Mouse (Mus musculus): ENCODE measurements around the gene Mmp21. TPM values are rescaled to one million over a fixed set of nuclear protein-coding genes. Genes with fewer than 3 reads are reported as not detected.
"Not testable (repeated sequence)": the region's sequence is repeated elsewhere in the genome, so short reads cannot be mapped to it uniquely, and the experiment has no call there.

Gene Mmp21
- total RNA-seq (2017) = not detected in 2 replicates

DNA sequence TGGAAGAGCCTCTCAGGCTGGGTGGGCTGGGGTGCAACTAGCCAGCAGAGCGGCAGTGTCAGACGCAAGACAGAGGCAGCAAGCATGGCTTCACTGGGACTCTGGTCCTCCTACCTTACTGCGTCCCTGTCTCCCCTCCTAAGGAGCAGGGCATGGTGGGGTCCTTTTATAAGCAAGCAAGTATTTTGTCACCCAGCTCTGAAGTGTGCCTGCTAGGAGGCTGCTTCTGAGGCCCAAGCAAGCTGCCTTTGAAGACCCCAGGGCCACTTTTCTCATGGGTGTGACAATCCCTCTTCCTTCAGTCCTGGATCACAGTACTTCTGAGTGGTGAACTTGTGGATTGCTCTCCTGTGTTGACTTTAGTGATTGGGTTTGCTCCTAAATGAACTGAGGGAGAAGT is at the start of gene Mmp21:
Gene Mmp21, minus strand, starts transcription at position 101 of the 400 bp plus-strand sequence.
- ATAC-seq (replicated peaks in 1 of 2; ENCODE audit: insufficient read depth in 1 of 2, low FRiP score in 2 of 2, low TSS enrichment in 1 of 2, low read depth in 1 of 2, poor library complexity in 2 of 2, severe bottlenecking in 2 of 2) = no peak

DNA sequence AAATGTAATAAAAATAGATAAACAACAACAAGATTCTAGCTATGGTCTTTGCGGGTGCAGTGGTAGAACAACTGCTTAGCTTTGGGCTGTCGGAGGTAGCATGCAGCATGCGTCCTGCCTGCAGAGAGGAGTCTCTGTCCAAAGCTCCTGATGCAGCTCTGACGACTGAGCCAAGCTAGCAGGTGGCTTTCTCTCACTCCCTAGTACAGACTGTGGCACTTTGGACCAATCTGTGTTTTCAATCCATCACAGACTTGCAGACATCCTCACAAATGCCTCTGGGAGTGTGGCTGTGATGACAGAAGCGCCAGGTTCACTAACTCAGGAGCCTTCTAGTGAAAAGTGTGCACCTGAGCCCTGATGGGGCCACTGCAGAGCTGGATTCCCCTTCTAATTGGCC is 49.5 kb upstream of the Mmp21 start:
- no peak for ATAC-seq (replicated peaks in 1 of 2; ENCODE audit: insufficient read depth in 1 of 2, low FRiP score in 2 of 2, low TSS enrichment in 1 of 2, low read depth in 1 of 2, poor library complexity in 2 of 2, severe bottlenecking in 2 of 2)

DNA sequence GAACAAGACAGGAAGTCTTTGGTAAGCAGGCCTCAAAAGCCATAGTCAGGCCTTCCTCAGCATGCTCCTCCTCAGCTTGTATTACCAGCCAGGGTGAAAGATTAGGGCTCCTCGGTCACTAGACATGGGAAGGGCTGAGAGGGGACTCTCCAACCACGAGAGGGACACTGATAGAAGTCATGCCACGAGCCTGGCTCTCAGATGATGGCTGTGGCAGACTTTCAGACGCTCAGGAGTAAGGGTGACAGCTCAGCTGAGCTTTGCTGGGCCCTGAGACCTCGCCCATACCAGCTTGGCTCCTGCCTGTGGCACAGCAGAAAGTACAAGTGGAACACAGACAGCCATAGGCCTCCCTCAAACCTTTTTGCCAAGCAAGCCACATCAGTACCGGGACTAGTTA is 47.2 kb upstream of the Mmp21 start:
- ATAC-seq (replicated peaks in 1 of 2; ENCODE audit: insufficient read depth in 1 of 2, low FRiP score in 2 of 2, low TSS enrichment in 1 of 2, low read depth in 1 of 2, poor library complexity in 2 of 2, severe bottlenecking in 2 of 2) = no peak

DNA sequence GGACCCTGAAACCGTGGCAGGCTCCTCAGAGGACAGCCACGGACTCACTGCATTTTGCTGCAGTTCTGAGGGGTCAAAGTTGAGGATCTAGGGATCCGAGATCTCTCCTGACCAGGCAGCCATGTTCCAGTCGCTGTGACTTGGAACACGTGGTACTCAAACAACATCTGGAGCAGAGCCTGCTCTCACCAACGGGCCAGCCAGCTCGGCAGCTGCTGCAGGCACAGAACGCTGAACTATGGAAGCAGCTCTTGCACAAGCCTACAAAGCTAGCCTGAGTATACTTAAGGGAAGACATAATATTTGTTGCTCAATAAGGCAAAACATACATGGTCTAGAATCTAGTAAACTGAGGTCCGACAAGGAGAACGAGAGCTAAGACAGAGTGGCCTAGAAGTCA is 45.7 kb upstream of the Mmp21 start:
- no peak for ATAC-seq (replicated peaks in 1 of 2; ENCODE audit: insufficient read depth in 1 of 2, low FRiP score in 2 of 2, low TSS enrichment in 1 of 2, low read depth in 1 of 2, poor library complexity in 2 of 2, severe bottlenecking in 2 of 2)

DNA sequence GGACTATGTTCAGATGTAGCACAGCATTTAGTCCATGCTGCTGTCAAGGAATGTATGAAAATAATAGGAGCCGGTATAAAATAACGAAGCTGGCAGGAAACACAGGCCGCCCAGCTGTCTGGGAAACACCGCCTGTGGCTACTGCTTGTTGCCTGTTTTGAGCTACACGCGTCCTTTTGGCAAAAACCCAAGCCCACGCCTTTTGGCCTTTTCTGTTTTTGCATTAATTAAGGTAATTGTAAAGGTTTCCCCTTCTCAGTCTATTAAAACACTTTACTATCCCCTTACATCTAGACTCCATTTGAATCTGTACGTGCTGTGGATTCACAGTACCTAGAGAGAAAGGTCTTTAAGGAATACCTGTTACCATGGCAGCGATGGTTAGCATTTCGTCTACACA is 45.0 kb upstream of the Mmp21 start:
- no peak for ATAC-seq (replicated peaks in 1 of 2; ENCODE audit: insufficient read depth in 1 of 2, low FRiP score in 2 of 2, low TSS enrichment in 1 of 2, low read depth in 1 of 2, poor library complexity in 2 of 2, severe bottlenecking in 2 of 2)

DNA sequence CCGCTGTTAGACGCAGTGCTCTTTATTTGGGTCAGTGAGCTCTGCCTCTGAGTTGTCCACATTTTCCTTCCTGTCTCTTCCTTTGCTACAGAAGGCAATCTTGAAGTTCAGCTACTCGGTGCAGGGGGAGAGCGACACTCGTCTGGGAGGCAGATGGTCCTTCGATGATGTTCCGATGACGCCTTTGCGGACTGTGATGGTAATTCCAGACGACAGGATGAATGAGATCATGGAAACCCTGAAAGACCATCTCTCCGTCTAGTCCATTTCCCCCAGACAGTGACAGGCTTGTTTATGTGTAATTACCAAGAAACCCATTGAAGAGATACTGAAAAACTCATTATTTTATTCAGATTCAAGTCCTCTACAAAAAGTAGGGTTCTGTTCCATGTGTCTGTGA is 40.8 kb upstream of the Mmp21 start:
- no peak for ATAC-seq (replicated peaks in 1 of 2; ENCODE audit: insufficient read depth in 1 of 2, low FRiP score in 2 of 2, low TSS enrichment in 1 of 2, low read depth in 1 of 2, poor library complexity in 2 of 2, severe bottlenecking in 2 of 2)

DNA sequence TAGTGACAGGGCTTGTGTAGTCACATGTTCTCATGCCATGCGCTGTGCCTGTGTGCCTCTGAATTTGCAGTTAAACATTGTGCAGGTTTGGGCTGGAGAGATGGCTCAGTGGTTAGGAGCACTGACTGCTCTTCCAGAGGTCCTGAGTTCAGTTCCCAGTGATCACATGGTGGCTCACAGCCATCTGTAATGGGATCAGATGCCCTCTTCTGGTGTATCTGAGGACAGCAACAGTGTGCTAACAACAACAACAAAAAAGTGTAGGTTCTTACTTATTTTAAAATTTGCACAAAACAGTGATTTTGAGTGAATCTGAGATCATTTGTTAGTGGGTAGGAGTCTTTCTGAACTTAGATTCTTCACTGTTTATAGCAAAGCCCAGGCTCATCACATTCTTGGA is 38.7 kb upstream of the Mmp21 start:
- no peak for ATAC-seq (replicated peaks in 1 of 2; ENCODE audit: insufficient read depth in 1 of 2, low FRiP score in 2 of 2, low TSS enrichment in 1 of 2, low read depth in 1 of 2, poor library complexity in 2 of 2, severe bottlenecking in 2 of 2)

DNA sequence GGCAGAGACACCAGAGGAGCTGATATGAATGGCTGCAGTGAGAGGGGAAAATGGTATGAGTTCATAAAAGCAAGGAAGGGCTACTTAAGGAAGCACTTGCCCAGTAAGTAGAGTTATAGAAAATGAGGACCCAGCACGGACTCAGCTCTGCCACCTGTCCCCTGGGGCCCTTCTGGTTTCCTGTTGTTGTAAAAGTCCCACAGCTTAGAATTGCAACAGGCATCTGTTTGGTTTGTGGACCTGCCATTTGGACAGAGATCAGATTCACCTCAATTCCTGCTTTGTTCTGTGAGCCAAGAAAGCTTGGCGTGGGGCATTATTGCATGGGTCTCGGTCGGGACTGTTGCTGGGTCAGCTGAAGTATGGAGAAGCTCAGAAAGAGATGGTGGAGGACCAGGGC is 35.5 kb upstream of the Mmp21 start:
- no peak for ATAC-seq (replicated peaks in 1 of 2; ENCODE audit: insufficient read depth in 1 of 2, low FRiP score in 2 of 2, low TSS enrichment in 1 of 2, low read depth in 1 of 2, poor library complexity in 2 of 2, severe bottlenecking in 2 of 2)

DNA sequence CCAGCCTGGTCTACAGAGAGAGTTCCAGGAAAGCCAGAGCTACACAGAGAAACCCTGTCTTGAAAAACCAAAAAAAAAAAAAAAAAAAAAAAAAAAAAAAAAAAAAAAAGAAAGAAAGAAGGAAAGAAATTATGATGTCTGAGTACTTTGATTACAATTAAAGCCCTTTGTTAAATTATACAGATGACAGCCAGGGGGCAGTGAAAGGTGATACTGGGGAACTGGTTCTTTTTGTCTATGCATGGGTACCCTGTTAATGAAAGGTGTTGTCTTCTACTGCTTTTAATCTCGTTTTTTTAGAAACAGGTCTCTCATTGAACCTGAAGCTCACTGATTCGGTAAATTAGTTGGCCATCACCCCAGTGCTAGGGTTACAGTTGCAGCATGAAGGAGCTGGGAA is 27.4 kb upstream of the Mmp21 start:
- no peak for ATAC-seq (replicated peaks in 1 of 2; ENCODE audit: insufficient read depth in 1 of 2, low FRiP score in 2 of 2, low TSS enrichment in 1 of 2, low read depth in 1 of 2, poor library complexity in 2 of 2, severe bottlenecking in 2 of 2)

DNA sequence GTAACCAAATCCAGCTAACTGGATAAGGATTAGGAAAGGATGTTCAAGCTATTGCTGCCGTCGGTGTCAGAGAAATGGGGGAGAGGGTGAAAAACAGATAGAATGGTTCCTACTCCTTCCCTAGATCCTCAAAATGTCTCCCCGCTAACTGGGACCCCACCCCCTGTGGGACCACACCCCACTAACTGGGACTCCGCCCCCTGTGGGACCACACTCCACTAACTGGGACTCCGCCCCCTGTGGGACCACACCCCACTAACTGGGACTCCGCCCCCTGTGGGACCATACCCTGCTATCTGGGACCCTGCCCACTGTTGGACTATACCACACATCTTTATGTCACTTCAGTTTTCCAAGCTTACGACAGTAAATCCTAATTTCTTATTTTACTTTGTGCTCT is 24.0 kb upstream of the Mmp21 start:
- ATAC-seq (replicated peaks in 1 of 2; ENCODE audit: insufficient read depth in 1 of 2, low FRiP score in 2 of 2, low TSS enrichment in 1 of 2, low read depth in 1 of 2, poor library complexity in 2 of 2, severe bottlenecking in 2 of 2) = no peak

DNA sequence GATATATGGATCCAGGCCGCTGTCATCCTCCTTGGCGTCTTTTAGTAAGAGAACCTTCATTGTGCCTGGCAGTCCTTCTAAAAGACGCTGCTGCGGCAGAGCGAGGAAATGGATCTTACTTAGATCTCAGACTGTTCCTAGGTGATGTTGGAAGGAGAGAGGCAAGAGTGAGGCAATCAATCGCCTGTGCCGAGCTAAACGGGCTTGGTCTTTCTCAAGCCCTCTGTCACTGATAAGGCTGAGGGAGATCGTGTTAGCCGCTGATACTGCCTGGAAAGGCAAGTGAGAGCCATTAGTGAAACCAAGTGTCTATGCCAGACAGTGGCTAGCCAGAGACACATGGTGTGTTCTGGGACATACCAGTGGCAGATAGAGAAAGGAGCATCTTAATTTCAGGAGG is 22.5 kb upstream of the Mmp21 start:
- ATAC-seq (replicated peaks in 1 of 2; ENCODE audit: insufficient read depth in 1 of 2, low FRiP score in 2 of 2, low TSS enrichment in 1 of 2, low read depth in 1 of 2, poor library complexity in 2 of 2, severe bottlenecking in 2 of 2) = peak; percentile 31 to 46; a peak in 3 of 4 replicates

DNA sequence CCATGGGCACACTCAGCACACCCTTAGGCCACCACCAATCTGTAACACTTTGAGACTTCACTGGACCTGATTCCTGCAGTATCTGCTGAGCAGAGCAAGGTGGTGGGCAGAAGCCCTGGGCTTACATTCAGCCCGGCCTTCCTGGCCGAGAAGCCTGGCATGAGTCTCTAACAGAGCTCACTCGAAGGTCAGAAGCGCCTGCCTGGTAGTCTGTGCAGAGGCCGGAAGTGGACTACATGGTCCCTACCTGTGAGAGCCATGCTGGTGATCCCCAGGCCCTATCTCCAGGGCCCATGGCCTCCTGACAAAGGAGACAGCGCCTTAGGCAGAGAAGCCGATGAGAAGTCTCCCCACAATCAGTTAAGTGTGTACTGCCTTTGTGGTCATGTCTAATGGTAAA is 21.5 kb upstream of the Mmp21 start:
- no peak for ATAC-seq (replicated peaks in 1 of 2; ENCODE audit: insufficient read depth in 1 of 2, low FRiP score in 2 of 2, low TSS enrichment in 1 of 2, low read depth in 1 of 2, poor library complexity in 2 of 2, severe bottlenecking in 2 of 2)

DNA sequence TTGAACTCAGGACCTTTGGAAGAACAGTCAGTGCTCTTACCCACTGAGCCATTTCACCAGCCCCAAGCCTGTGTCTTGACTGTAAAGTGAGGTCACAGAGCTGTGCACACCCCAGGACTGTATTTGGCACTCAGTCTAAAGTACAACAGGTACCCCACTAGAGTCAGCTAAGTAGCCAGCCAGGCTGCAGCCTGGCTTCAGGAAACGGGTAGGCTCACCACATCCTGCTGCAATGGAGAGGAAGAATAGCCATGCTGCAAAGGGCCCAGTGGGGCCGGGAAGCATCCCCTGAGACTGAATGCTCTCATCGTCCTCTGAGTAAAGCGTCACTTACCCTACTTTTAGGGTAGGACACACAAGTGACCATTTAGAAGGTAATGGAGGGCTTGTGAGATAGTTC is 20.0 kb upstream of the Mmp21 start:
- peak in 1 of 2 experiments; percentile 36; a peak in 1 of 4 replicates for ATAC-seq (replicated peaks in 1 of 2; ENCODE audit: insufficient read depth in 1 of 2, low FRiP score in 2 of 2, low TSS enrichment in 1 of 2, low read depth in 1 of 2, poor library complexity in 2 of 2, severe bottlenecking in 2 of 2)

DNA sequence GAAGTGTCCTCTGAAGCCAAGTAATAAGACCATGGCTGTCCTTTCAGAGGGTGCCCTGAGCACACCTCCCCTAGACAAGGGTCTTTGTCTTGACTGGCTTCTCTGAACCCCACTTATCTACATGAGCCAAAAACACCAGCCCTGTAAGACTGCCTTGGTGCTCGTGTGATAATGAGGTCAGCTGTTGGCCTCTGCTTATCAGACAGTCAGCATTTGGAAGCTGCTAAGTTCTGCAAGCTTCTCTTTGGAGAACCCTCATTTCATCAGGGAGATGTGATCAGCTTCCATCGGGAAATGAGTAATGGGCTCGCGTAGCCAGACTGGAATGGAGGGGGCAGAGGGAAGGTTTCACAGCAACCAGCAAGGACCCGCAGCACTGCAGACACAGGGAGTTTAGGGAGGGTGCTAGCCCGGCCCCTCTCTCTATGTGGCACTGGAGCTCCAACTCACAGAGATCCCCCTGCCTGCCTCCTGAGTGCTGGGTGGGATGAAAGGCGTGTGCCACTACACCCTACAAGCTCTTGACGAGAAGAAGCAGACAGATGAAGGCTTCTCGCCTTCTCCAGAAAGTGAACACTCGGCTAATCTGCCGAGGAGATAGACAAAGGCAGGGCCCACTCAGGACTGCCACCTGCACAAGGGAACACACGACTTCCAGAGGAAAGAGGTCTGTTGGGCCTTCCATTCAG is 18.3 kb upstream of the Mmp21 start:
- ATAC-seq (replicated peaks in 1 of 2; ENCODE audit: insufficient read depth in 1 of 2, low FRiP score in 2 of 2, low TSS enrichment in 1 of 2, low read depth in 1 of 2, poor library complexity in 2 of 2, severe bottlenecking in 2 of 2) = no peak; a peak in 1 of 4 replicates

DNA sequence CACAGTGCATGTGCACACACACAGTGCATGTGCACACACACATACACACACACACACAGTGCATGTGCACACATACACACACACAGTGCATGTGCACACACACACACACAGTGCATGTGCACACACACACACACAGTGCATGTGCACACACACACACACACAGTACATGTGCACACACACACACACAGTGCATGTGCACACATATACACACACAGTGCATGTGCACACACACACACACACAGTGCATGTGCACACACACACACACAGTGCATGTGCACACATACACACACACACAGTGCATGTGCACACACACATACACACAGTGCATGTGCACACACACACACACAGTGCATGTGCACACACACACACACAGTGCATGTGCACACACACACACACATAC is 5.8 kb upstream of the Mmp21 start:
- not testable (repeated sequence) for ATAC-seq (replicated peaks in 1 of 2; ENCODE audit: insufficient read depth in 1 of 2, low FRiP score in 2 of 2, low TSS enrichment in 1 of 2, low read depth in 1 of 2, poor library complexity in 2 of 2, severe bottlenecking in 2 of 2)

DNA sequence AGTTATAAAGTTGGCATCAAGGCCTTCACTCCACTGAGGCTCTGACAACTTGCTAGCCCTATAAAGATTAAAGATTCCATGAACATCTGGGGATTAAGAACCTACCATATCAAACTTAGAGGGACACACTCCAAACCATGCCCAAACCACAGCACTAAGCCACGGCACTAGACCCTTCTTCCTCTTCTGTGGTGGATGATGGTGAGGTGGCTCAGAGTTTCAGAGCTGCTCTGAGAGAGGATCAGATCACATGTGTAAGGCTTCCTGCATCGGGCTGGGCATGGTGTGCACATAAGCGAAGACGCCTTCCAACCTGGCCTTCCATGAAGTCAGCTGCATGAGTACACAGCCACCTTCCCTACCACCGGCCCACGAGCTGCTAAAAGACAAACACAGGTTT is 4.8 kb upstream of the Mmp21 start:
- ATAC-seq (replicated peaks in 1 of 2; ENCODE audit: insufficient read depth in 1 of 2, low FRiP score in 2 of 2, low TSS enrichment in 1 of 2, low read depth in 1 of 2, poor library complexity in 2 of 2, severe bottlenecking in 2 of 2) = peak; percentile 37 to 55; a peak in 3 of 4 replicates

DNA sequence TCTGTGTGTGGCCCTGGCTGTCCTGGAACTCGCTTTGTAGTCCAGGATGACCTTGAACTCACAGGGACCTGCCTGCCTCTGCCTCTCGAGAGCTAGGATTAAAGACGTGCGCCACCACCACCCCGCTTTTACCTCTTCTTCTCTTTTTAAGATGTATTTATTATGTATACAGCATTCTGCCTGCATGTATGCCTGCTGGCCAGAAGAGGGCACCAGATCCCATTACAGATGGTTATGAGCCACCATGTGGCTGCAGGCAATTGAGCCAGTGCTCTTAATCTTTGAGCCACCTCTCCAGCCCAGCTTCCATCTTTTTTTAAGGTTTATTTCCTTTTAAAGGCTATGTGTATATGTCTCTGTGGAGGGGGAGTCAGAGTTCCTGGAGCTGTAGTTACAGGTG is 4.2 kb upstream of the Mmp21 start:
- no peak for ATAC-seq (replicated peaks in 1 of 2; ENCODE audit: insufficient read depth in 1 of 2, low FRiP score in 2 of 2, low TSS enrichment in 1 of 2, low read depth in 1 of 2, poor library complexity in 2 of 2, severe bottlenecking in 2 of 2)

DNA sequence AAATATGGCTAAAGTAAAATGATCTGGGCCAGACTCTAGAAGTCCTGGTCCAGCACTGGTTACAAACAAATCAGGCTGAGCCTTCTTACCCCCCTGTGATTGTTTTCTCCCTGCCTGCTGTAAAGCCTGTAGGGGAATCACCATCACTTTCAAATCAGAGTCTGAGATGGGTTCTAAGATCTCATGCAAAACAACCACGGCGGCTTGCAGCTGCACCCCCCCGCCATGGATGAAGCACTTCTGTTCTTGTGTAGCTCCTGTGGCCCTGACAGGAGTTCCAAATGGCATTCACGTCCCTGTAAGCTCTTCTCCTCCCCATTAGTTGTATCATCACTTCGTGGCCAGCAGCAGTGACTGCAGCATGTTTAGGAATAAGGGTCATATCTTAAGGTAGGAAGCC is 3.8 kb upstream of the Mmp21 start:
- ATAC-seq (replicated peaks in 1 of 2; ENCODE audit: insufficient read depth in 1 of 2, low FRiP score in 2 of 2, low TSS enrichment in 1 of 2, low read depth in 1 of 2, poor library complexity in 2 of 2, severe bottlenecking in 2 of 2) = no peak

DNA sequence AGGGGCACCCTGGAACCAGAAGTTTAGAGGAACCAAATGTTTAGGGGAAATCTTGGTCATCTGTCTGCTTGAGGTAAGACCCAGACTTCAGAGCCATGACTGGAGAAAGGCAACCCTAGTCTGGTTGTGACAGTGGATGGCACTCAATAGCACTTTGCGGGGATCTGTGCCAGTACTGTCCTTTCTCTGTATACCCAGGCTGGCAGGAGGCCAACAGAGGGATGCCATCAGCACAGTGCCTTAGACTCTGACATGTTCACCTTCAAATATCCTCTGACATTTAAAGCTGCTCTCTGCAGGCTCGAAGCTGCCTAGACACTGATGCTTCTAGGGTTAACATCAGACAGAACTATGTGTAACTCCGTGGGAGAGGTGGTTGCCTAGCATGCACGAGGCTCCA is 422 bp downstream of the Mmp21 start:
- ATAC-seq (replicated peaks in 1 of 2; ENCODE audit: insufficient read depth in 1 of 2, low FRiP score in 2 of 2, low TSS enrichment in 1 of 2, low read depth in 1 of 2, poor library complexity in 2 of 2, severe bottlenecking in 2 of 2) = no peak
